Mouse (Mus musculus) kidney, embryonic 16.5 days (tissue): ENCODE measurements around the gene Lims1. TPM values are rescaled to one million over a fixed set of nuclear protein-coding genes. Genes with fewer than 3 reads are reported as not detected.
A peak's percentile ranks its signal among the peaks of the same experiment; 100 is the strongest.

Experiments
- ATAC-seq: fragments of 200-750 bp; cut with Nextera tagmentation; 2 replicates; pipeline ENCODE4 v1.8.0; 2017; ENCODE audit warnings: moderate TSS enrichment; ENCODE audit not compliant: low FRiP score, low TSS enrichment
- H3K27ac ChIP-seq: fragments of 300-500 bp; sonication (generic); 2 replicates; pipeline ENCODE4 v1.5.1; 2014; ENCODE audit warnings: low read length
- H3K27me3 ChIP-seq: fragments of 300-500 bp; sonication (generic); 2 replicates; pipeline ENCODE4 v1.6.1; 2014; ENCODE audit warnings: low read length, control low read depth, mixed read lengths; ENCODE audit not compliant: insufficient read depth
- H3K36me3 ChIP-seq: fragments of 300-500 bp; sonication (generic); 2 replicates; pipeline ENCODE4 v1.6.1; 2014; ENCODE audit warnings: low read length, control low read depth, mixed read lengths; ENCODE audit not compliant: insufficient read depth
- H3K4me1 ChIP-seq: fragments of 300-500 bp; sonication (generic); 2 replicates; pipeline ENCODE4 v1.6.1; 2014; ENCODE audit warnings: low read length, control low read depth, mixed read lengths; ENCODE audit not compliant: insufficient read depth
- H3K4me2 ChIP-seq: fragments of 300-500 bp; sonication (generic); replicated peaks from 2 replicates; pipeline ENCODE4 v1.6.1; 2014; ENCODE audit warnings: low read depth, low read length
- H3K4me3 ChIP-seq: fragments of 300-500 bp; sonication (generic); 2 replicates; pipeline ENCODE4 v1.5.1; 2014; ENCODE audit warnings: mild to moderate bottlenecking, low read length
- H3K9ac ChIP-seq: fragments of 300-500 bp; sonication (generic); replicated peaks from 2 replicates; pipeline ENCODE4 v1.6.1; 2014; ENCODE audit warnings: low read length
- H3K9me3 ChIP-seq: fragments of 300-500 bp; sonication (generic); 2 replicates; pipeline ENCODE4 v1.6.1; 2016; ENCODE audit warnings: low read length, control low read depth
- WGBS: fragments of 180-500 bp; shearing (Covaris S2); extraction: QIAGEN DNeasy Blood & Tissue Kit; methylation state at CpG from one replicate; pipeline ENCODE4 v1.1.7; 2014; 5-methylcytosine and 5-hydroxymethylcytosine counted together
- polyA plus RNA-seq: library from polyadenylated mRNA; unstranded; fragments of >200 nt; fragmentation: Nextera tagmentation; extraction: Ambion mirVana; gene quantifications from 2 replicates; pipeline ENCODE4 v1.2.1, GENCODE M21; 2015

Gene Lims1
- polyA plus RNA-seq, 1 experiment from 2014 or later = 153 TPM

DNA sequence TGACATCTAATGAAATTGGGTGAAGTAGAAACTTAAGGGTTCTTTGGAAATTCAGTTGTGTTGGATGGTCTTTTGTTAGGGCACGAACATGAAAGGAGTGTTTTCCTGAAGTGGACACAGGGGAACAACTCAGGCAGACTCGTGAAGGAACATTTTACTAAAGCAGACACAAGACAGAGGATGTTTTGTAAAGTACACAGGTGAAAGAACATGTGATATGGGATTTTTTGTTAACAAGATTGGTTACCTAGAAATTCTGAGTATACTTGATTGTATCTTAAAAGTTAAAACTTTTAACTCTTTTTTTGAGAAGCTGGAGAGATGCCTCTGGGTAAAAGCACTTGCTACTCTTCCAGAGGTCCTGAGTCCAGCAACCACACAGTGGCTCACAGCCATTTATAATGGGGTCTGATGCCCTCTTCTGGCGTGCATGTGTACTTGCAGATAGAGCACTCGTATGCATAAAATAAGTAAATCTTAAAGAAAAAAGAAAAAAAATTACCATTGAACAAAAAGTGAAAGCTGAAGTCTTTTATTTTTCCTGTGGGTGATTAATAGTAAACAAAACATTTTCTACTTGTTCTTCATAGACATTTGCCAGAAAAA, 54.4 kb downstream of the Lims1 start:
- Histone ChIP-seq H3K4me3 (no peak overlapping the region), H3K4me1 (peaks cover 8% of the 10 kb centered on the region), H3K27me3 (no peaks in the 10 kb centered on the region), H3K4me2 (no peak overlapping the region), H3K9me3 (no peaks in the 10 kb centered on the region), H3K9ac (no peak overlapping the region), H3K27ac (no peak overlapping the region), H3K36me3 (no peaks in the 10 kb centered on the region)
- 39% methylated on average over 4 of the region's 4 CpGs for WGBS
- no peak; the same call in 1 of the 2 replicates for ATAC-seq

DNA sequence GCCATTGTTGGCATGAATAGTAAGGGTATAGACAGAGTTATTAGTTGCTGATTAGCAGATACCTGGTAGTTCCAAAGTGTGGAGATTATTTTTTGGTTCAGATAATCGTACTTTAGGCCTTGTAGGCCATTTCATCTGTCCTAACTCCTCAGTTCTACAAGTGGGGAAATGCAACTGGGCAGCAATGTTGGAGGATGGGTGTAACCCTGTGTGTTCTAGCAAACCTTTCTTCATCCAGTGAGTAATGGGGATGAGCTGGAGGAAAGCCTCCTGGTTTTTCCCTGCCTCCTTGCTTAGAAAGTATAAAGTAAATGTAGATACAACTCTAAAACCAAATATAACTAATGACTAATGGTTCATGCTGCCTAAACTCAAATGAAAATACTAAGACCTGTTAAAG, 55.1 kb downstream of the Lims1 start:
- no peak for ATAC-seq
- Histone ChIP-seq H3K27ac (no peak overlapping the region), H3K9me3 (no peaks in the 10 kb centered on the region), H3K4me1 (peaks cover 14% of the 10 kb centered on the region), H3K4me3 (no peak overlapping the region), H3K36me3 (no peaks in the 10 kb centered on the region), H3K9ac (no peak overlapping the region), H3K4me2 (no peak overlapping the region), H3K27me3 (no peaks in the 10 kb centered on the region)
- 55% methylated on average over 1 of the region's 1 CpGs for WGBS

DNA sequence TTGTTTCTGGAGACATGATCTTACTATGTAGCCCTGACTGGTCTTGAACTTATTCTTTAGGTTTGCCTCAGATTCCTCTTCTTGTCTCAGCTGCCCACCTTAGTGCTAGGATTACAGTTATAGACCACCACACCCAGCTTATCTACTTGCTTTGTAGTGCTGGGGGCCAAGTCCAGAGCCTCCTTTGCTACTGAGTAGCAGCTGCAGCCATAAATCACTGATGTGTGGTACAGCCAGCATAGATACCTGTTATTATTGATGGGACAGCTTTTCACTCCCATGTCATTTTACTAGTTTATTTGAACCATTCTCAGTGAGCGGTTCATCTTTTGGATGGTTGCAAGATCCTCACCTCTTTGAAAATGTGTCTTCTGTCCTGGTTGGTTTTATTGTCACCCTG, 56.4 kb downstream of the Lims1 start:
- H3K4me1 ChIP-seq = peaks cover 22% of the 10 kb centered on the region

DNA sequence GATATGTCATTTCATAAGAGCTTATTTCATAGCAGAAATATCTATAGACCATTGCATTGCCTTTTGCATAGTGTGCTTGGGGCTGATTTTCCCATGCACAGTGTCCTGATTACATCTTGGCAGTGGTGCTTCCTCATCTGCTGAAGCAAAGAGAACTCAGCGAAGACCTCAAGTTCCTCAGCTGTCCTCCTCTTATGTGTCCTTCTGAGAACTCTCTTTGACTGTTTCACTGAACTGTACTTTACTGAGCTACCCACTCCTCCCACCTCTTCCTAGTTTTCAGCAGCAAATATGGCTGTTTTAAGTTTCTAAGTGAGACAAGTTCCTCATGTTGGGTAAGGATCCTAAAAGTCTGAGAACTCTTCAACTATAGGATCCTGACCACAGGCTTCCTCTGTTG, 58.6 kb downstream of the Lims1 start:
- Histone ChIP-seq H3K9me3 (no peaks in the 10 kb centered on the region), H3K4me2 (no peak overlapping the region), H3K27me3 (no peaks in the 10 kb centered on the region), H3K36me3 (no peaks in the 10 kb centered on the region; the same call in 1 of the 2 replicates), H3K4me1 (peaks cover 22% of the 10 kb centered on the region), H3K9ac (no peak overlapping the region), H3K27ac (peak overlapping the region; percentile 85; the same call in 1 of the 2 replicates), H3K4me3 (no peak overlapping the region)
- WGBS = 64% methylated on average over 1 of the region's 1 CpGs
- ATAC-seq = no peak

More for the DNA sequence above, 56.4 kb downstream of the Lims1 start:
- 100% methylated on average over 1 of the region's 1 CpGs for WGBS
- no peak overlapping the region for H3K4me3 ChIP-seq
- H3K27ac ChIP-seq = no peak overlapping the region
- H3K27me3 ChIP-seq = no peaks in the 10 kb centered on the region
- ATAC-seq = no peak
- no peaks in the 10 kb centered on the region for H3K36me3 ChIP-seq
- no peak overlapping the region for H3K9ac ChIP-seq
- H3K4me2 ChIP-seq = no peak overlapping the region
- H3K9me3 ChIP-seq = no peaks in the 10 kb centered on the region

DNA sequence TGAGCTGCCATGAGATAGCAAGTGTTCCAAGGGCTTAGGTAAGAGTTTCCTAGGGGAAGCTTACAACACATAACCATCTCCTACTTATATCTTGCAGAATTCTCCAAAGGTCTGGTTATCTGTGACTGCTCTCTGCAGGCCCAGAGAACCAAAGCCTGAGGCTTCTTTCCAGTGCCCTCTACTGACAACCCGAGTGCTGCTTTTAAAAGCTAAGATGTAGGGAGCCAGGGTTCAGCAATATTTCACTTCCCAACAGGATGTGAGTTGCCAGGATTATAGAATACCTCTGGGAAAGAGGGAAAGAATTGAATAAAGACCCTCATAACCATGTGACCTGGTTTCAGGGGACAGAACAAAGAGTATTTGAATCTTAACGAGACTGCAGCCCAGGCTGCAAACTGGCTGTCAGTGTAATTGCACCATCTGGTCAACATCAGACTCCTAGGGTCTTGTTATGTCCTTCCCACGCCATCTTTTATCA, 59.4 kb downstream of the Lims1 start:
- peaks cover 22% of the 10 kb centered on the region for H3K4me1 ChIP-seq
- H3K27me3 ChIP-seq = no peaks in the 10 kb centered on the region
- H3K4me2 ChIP-seq = 0 out of 2 replicates have a peak overlapping the region, but pooled peaks have one; percentile 12
- peak overlapping the region; percentile 85 for H3K27ac ChIP-seq
- no peaks in the 10 kb centered on the region; the same call in 1 of the 2 replicates for H3K36me3 ChIP-seq
- ATAC-seq = peak; percentile 66
- H3K9ac ChIP-seq = no peak overlapping the region
- no peak overlapping the region for H3K4me3 ChIP-seq
- H3K9me3 ChIP-seq = no peaks in the 10 kb centered on the region
- 13% methylated on average over 3 of the region's 3 CpGs for WGBS

DNA sequence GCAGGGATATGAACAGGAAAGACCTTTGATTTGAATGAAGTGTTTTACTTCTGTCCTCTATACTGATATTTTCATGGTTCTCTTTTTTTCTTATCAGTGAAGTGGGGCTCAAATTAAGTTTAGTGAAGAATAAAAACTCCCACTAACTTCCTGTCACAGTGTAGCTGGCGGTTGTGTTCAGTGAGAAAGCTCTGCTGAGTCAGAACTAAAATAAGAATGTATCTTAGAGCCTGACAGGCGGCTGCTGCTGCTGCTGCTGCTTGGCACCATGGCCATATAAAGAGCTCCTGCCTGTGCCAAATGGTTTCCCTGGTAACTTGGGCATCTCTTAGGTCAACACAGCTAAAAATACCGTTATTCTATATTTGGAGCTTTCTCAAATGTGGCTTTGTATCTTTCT, 60.0 kb downstream of the Lims1 start:
- ATAC-seq = peak; percentile 72; the same call in 1 of the 2 replicates
- Histone ChIP-seq H3K9ac (no peak overlapping the region), H3K27me3 (no peaks in the 10 kb centered on the region), H3K9me3 (no peaks in the 10 kb centered on the region), H3K36me3 (no peaks in the 10 kb centered on the region; the same call in 1 of the 2 replicates), H3K4me3 (no peak overlapping the region), H3K27ac (peak overlapping the region; percentile 85; the same call in 1 of the 2 replicates), H3K4me2 (no peak overlapping the region), H3K4me1 (peaks cover 22% of the 10 kb centered on the region)
- WGBS = 28% methylated on average over 3 of the region's 3 CpGs

DNA sequence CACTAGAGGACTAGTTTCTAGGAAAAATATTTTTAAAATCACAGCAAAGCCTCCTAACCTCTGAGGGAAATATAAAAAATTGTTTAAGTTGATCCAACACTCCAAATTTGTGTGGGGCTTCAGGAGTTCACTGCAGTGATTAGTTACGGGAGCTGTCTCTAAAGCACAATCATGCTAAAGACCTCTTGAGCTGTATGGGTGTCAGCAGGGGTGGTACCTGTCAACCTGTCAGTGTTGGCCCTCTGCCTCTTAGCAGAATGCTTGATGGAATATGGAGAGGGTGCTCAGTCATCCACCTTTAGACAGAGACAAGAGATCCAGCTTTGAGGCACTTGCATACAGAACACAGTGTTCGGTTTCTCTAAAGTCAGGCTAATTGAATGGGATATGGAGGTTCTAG, 60.5 kb downstream of the Lims1 start:
- Histone ChIP-seq H3K27me3 (no peaks in the 10 kb centered on the region), H3K36me3 (no peaks in the 10 kb centered on the region; the same call in 1 of the 2 replicates), H3K9ac (no peak overlapping the region), H3K4me1 (peaks cover 22% of the 10 kb centered on the region), H3K27ac (peak overlapping the region; percentile 72), H3K4me3 (no peak overlapping the region), H3K9me3 (no peaks in the 10 kb centered on the region), H3K4me2 (no peak overlapping the region)
- ATAC-seq = no peak
- 68% methylated on average over 2 of the region's 2 CpGs for WGBS

DNA sequence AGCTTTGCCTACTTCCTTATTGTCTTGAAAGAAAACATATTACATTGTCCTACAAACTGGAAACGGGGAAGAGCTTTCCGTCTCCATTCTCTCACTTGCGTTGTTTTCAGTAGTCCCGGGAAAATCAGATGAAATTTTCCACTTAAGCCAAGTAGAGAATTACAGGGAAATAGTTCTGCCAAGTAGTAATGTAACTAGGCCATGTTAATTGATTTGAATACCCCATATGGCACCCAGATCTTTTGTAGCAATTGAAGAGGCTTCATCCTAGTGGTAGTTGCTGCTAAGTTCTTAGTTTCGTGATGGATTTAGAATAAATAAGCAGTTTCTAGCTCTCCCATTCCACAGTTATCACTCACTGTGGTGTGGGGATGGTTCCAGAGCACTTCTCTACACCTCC, 62.4 kb downstream of the Lims1 start:
- H3K4me2 ChIP-seq = no peak overlapping the region
- no peak for ATAC-seq
- no peaks in the 10 kb centered on the region; the same call in 1 of the 2 replicates for H3K36me3 ChIP-seq
- no peaks in the 10 kb centered on the region for H3K27me3 ChIP-seq
- H3K9ac ChIP-seq = no peak overlapping the region
- peaks cover 22% of the 10 kb centered on the region for H3K4me1 ChIP-seq
- WGBS = 83% methylated on average over 5 of the region's 5 CpGs
- H3K9me3 ChIP-seq = no peaks in the 10 kb centered on the region
- no peak overlapping the region for H3K4me3 ChIP-seq
- no peak overlapping the region for H3K27ac ChIP-seq

DNA sequence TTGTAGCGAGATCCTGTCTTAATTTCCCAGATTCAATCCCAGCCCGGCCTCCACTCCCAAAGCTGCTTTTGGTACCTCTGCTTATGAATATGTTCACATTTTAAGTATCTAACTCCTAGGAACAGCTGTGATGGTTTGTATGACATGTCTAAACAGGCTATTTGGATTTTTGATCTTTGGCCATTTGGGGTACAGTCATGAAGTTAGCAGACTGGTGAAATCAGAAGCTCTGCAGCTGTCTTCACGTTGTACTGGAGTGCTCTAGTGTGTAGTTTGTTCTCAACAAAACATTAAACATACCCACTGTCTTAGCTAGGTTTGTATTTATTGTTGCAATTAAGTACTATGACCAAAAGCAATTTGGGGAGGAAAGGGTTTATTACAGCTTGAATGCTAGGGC, 63.7 kb downstream of the Lims1 start:
- Histone ChIP-seq H3K9me3 (no peaks in the 10 kb centered on the region), H3K4me1 (peaks cover 21% of the 10 kb centered on the region), H3K4me3 (no peak overlapping the region), H3K4me2 (no peak overlapping the region), H3K27me3 (no peaks in the 10 kb centered on the region), H3K27ac (no peak overlapping the region), H3K36me3 (no peaks in the 10 kb centered on the region; the same call in 1 of the 2 replicates), H3K9ac (no peak overlapping the region)
- no peak for ATAC-seq
- WGBS = 86% methylated on average over 3 of the region's 3 CpGs

DNA sequence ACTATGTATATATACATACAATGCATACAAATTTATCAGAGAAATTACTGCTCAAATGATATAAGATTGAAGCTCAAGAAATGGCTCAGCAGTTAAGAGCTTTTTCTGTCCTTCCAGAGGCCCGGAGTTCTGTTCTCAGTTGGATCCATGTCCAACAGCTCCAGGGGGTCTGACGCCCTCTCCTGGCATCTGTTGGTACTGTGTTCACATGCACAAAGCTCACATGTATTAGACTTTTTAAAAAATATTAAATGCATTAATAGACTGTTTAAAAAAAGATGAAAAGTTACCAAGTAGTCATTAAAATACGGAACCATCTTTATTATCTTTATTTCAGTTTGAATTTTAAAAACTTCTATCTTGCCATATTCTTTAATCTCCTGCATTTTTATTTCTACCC, 65.4 kb downstream of the Lims1 start:
- ATAC-seq = no peak
- H3K27ac ChIP-seq = no peak overlapping the region
- no peaks in the 10 kb centered on the region for H3K27me3 ChIP-seq
- no peak overlapping the region for H3K4me2 ChIP-seq
- no peak overlapping the region for H3K4me3 ChIP-seq
- WGBS = 83% methylated on average over 3 of the region's 3 CpGs
- no peak overlapping the region for H3K9ac ChIP-seq
- H3K4me1 ChIP-seq = peaks cover 9% of the 10 kb centered on the region
- no peaks in the 10 kb centered on the region; the same call in 1 of the 2 replicates for H3K36me3 ChIP-seq
- no peaks in the 10 kb centered on the region for H3K9me3 ChIP-seq
